Mouse (Mus musculus) liver, embryonic 11.5 days (tissue): ENCODE results near the gene Atmin. TPM values are rescaled to one million over a fixed set of nuclear protein-coding genes. Genes with fewer than 3 reads are reported as not detected.
A peak's percentile ranks its signal among the peaks of the same experiment; 100 is the strongest.

Source experiments
- ATAC-seq: fragments of 200-750 bp; cut with Nextera tagmentation; replicated peaks from 2 replicates; pipeline ENCODE4 v1.8.0; 2017; ENCODE audit warnings: moderate number of reproducible peaks, mild to moderate bottlenecking, moderate TSS enrichment, moderate library complexity; ENCODE audit not compliant: low FRiP score
- DNase-seq: peaks from one replicate; pipeline ENCODE4 v3.0.0-alpha.2; 2017; ENCODE audit warnings: low spot score
- H3K27ac ChIP-seq: fragments of 300-500 bp; sonication (generic); 2 replicates; pipeline ENCODE4 v1.5.1; 2014; ENCODE audit warnings: mild to moderate bottlenecking, low read depth, low read length, control low read depth
- H3K27me3 ChIP-seq: fragments of 300-500 bp; sonication (generic); replicated peaks from 2 replicates; pipeline ENCODE4 v1.6.1; 2014; ENCODE audit warnings: low read length, mixed read lengths; ENCODE audit not compliant: control insufficient read depth, insufficient read depth
- H3K36me3 ChIP-seq: fragments of 300-500 bp; sonication (generic); 2 replicates; pipeline ENCODE4 v1.6.1; 2014; ENCODE audit warnings: mild to moderate bottlenecking, low read length, moderate library complexity, mixed read lengths; ENCODE audit not compliant: control insufficient read depth, insufficient read depth
- H3K4me1 ChIP-seq: fragments of 300-500 bp; sonication (generic); replicated peaks from 2 replicates; pipeline ENCODE4 v1.6.1; 2014; ENCODE audit warnings: low read length, mixed read lengths; ENCODE audit not compliant: control insufficient read depth, insufficient read depth
- H3K4me2 ChIP-seq: fragments of 300-500 bp; sonication (generic); 2 replicates; pipeline ENCODE4 v1.6.1; 2014; ENCODE audit warnings: mild to moderate bottlenecking, control low read depth, moderate library complexity
- H3K4me3 ChIP-seq: fragments of 300-500 bp; sonication (generic); 2 replicates; pipeline ENCODE4 v1.5.1; 2014; ENCODE audit warnings: low read depth, low read length, control low read depth
- H3K9ac ChIP-seq: fragments of 300-500 bp; sonication (generic); 2 replicates; pipeline ENCODE4 v1.6.1; 2014; ENCODE audit warnings: low read depth, low read length, control low read depth
- H3K9me3 ChIP-seq: fragments of 300-500 bp; sonication (generic); 2 replicates; pipeline ENCODE4 v1.6.1; 2016; ENCODE audit warnings: low read length, inconsistent platforms, mixed read lengths; ENCODE audit not compliant: control insufficient read depth
- WGBS: fragments of 180-500 bp; shearing (Covaris S2); extraction: QIAGEN DNeasy Blood & Tissue Kit; methylation state at CpG from one replicate; pipeline ENCODE4 v1.1.7; 2014; 5-methylcytosine and 5-hydroxymethylcytosine counted together
- polyA plus RNA-seq: library from polyadenylated mRNA; unstranded; fragments of >200 nt; fragmentation: Nextera tagmentation; extraction: Ambion mirVana; gene quantifications from 2 replicates; pipeline ENCODE4 v1.2.1, GENCODE M21; 2014

The Atmin gene
- polyA plus RNA-seq, 1 experiment from 2014 or later, result 13.1 TPM

GRCm38 (mm10) chr8:116954415-116954814 lies 11.2 kb downstream of the Atmin start:
- no peak for ATAC-seq
- H3K27ac ChIP-seq, result no peak overlapping the region
- no peaks in the 10 kb centered on the region; the same call in 1 of the 2 replicates for H3K4me1 ChIP-seq
- no peaks in the 10 kb centered on the region for H3K27me3 ChIP-seq
- WGBS, result 88% methylated on average over 9 of the region's 9 CpGs
- no peaks in the 10 kb centered on the region for H3K9me3 ChIP-seq
- peaks cover 33% of the 10 kb centered on the region for H3K36me3 ChIP-seq
- H3K4me3 ChIP-seq, result no peak overlapping the region
- no peak overlapping the region for H3K9ac ChIP-seq
- DNase-seq, result no peak
- H3K4me2 ChIP-seq, result no peak overlapping the region

GRCm38 (mm10) chr8:116969531-116969930 lies 26.3 kb downstream of the Atmin start:
- Histone ChIP-seq H3K4me2 (no peak overlapping the region), H3K36me3 (no peaks in the 10 kb centered on the region), H3K4me3 (no peak overlapping the region), H3K9ac (no peak overlapping the region), H3K27ac (no peak overlapping the region), H3K27me3 (no peaks in the 10 kb centered on the region), H3K4me1 (no peaks in the 10 kb centered on the region), H3K9me3 (no peaks in the 10 kb centered on the region)
- no peak for ATAC-seq
- 84% methylated on average over 6 of the region's 6 CpGs for WGBS
- DNase-seq, result no peak

GRCm38 (mm10) chr8:116975066-116975465 lies 31.9 kb downstream of the Atmin start:
- no peak for ATAC-seq
- 41% methylated on average over 5 of the region's 5 CpGs for WGBS

GRCm38 (mm10) chr8:116975606-116976005 lies 32.4 kb downstream of the Atmin start:
- H3K27me3 ChIP-seq, result no peaks in the 10 kb centered on the region
- 69% methylated on average over 5 of the region's 5 CpGs for WGBS
- ATAC-seq (no peak), DNase-seq (no peak)
- no peak overlapping the region for H3K27ac ChIP-seq
- H3K9ac ChIP-seq, result no peak overlapping the region
- no peaks in the 10 kb centered on the region for H3K9me3 ChIP-seq
- H3K4me2 ChIP-seq, result 0 out of 2 replicates have a peak overlapping the region, but pooled peaks have one; percentile 9
- H3K4me1 ChIP-seq, result peaks cover 6% of the 10 kb centered on the region; the same call in 1 of the 2 replicates
- H3K36me3 ChIP-seq, result no peaks in the 10 kb centered on the region
- H3K4me3 ChIP-seq, result no peak overlapping the region

More at GRCm38 (mm10) chr8:116975066-116975465, 31.9 kb downstream of the Atmin start:
- H3K4me1 ChIP-seq, result peaks cover 6% of the 10 kb centered on the region; the same call in 1 of the 2 replicates
- no peak overlapping the region for H3K9ac ChIP-seq
- 0 out of 2 replicates have a peak overlapping the region, but pooled peaks have one; percentile 9 for H3K4me2 ChIP-seq
- no peak overlapping the region for H3K27ac ChIP-seq
- no peaks in the 10 kb centered on the region for H3K9me3 ChIP-seq
- H3K4me3 ChIP-seq, result no peak overlapping the region
- no peaks in the 10 kb centered on the region for H3K27me3 ChIP-seq
- H3K36me3 ChIP-seq, result no peaks in the 10 kb centered on the region
- no peak for DNase-seq

GRCm38 (mm10) chr8:116978052-116978451 lies 34.9 kb downstream of the Atmin start:
- peak overlapping the region; percentile 25; the same call in 1 of the 2 replicates for H3K27ac ChIP-seq

GRCm38 (mm10) chr8:116978631-116979256 lies 35.6 kb downstream of the Atmin start, which contains the start of gene 1700030J22Rik:
Gene 1700030J22Rik, minus strand, starts transcription at chr8:116978959.
- peak within 1 kb of the TSS; percentile 25; the same call in 1 of the 2 replicates for H3K27ac ChIP-seq
- peak within 1 kb of the TSS; percentile 90 for H3K4me2 ChIP-seq
- H3K9ac ChIP-seq, result peak within 1 kb of the TSS; percentile 64
- peak; percentile 98 for DNase-seq
- H3K4me1 ChIP-seq, result peaks cover 6% of the 10 kb centered on the region; the same call in 1 of the 2 replicates
- under 1% methylated on average over 46 of the region's 46 CpGs for WGBS
- H3K9me3 ChIP-seq, result no peaks in the 10 kb centered on the region
- ATAC-seq, result peak; percentile 98
- no peaks in the 10 kb centered on the region for H3K27me3 ChIP-seq
- H3K36me3 ChIP-seq, result peaks cover 3% of the 10 kb centered on the region; the same call in 1 of the 2 replicates
- H3K4me3 ChIP-seq, result peak within 1 kb of the TSS; percentile 87

More at GRCm38 (mm10) chr8:116978052-116978451, 34.9 kb downstream of the Atmin start:
- Histone ChIP-seq H3K4me2 (peak overlapping the region; percentile 90), H3K4me3 (peak overlapping the region; percentile 87), H3K4me1 (peaks cover 6% of the 10 kb centered on the region; the same call in 1 of the 2 replicates), H3K9ac (peak overlapping the region; percentile 64), H3K9me3 (no peaks in the 10 kb centered on the region), H3K27me3 (no peaks in the 10 kb centered on the region), H3K36me3 (peaks cover 3% of the 10 kb centered on the region; the same call in 1 of the 2 replicates)
- ATAC-seq, result no peak
- no peak for DNase-seq
- WGBS, result 34% methylated on average over 8 of the region's 8 CpGs

GRCm38 (mm10) chr8:116980117-116980516 lies 36.9 kb downstream of the Atmin start:
- Histone ChIP-seq H3K9me3 (no peaks in the 10 kb centered on the region), H3K9ac (no peak overlapping the region), H3K4me3 (no peak overlapping the region), H3K4me2 (peak overlapping the region; percentile 16; the same call in 1 of the 2 replicates), H3K27ac (no peak overlapping the region), H3K27me3 (no peaks in the 10 kb centered on the region), H3K4me1 (peaks cover 6% of the 10 kb centered on the region; the same call in 1 of the 2 replicates), H3K36me3 (peaks cover 7% of the 10 kb centered on the region; the same call in 1 of the 2 replicates)
- 30% methylated on average over 4 of the region's 4 CpGs for WGBS
- no peak for ATAC-seq
- DNase-seq, result peak; percentile 65

GRCm38 (mm10) chr8:116989842-116990241 lies 46.6 kb downstream of the Atmin start:
- Histone ChIP-seq H3K27ac (no peak overlapping the region), H3K4me2 (no peak overlapping the region), H3K4me3 (no peak overlapping the region), H3K9ac (no peak overlapping the region), H3K27me3 (no peaks in the 10 kb centered on the region), H3K9me3 (no peaks in the 10 kb centered on the region), H3K36me3 (peaks cover 14% of the 10 kb centered on the region; the same call in 1 of the 2 replicates), H3K4me1 (peaks cover 8% of the 10 kb centered on the region)
- ATAC-seq, result no peak
- DNase-seq, result no peak
- 97% methylated on average over 3 of the region's 3 CpGs for WGBS
